Mouse (Mus musculus) limb, embryonic 14.5 days (tissue): ENCODE results near the gene Ifitm1. TPM values are rescaled to one million over a fixed set of nuclear protein-coding genes. Genes with fewer than 3 reads are reported as not detected.

Experiments
- ATAC-seq: fragments of 200-750 bp; cut with Nextera tagmentation; 2 replicates; pipeline ENCODE4 v1.8.0; 2017; ENCODE audit warnings: low read depth, moderate number of reproducible peaks, moderate TSS enrichment; ENCODE audit not compliant: low FRiP score
- DNase-seq: peaks from one replicate; pipeline ENCODE4 v3.0.0-alpha.2; 2015; ENCODE audit warnings: low spot score
- H3K27ac ChIP-seq: fragments of 300-500 bp; sonication (generic); replicated peaks from 2 replicates; pipeline ENCODE4 v1.5.1; 2014; ENCODE audit warnings: low read depth, mild to moderate bottlenecking, low read length, moderate library complexity, mixed read lengths
- H3K27me3 ChIP-seq: fragments of 300-500 bp; sonication (generic); 2 replicates; pipeline ENCODE4 v1.6.1; 2014; ENCODE audit warnings: low read length, mixed read lengths; ENCODE audit not compliant: control insufficient read depth, insufficient read depth
- H3K36me3 ChIP-seq: fragments of 300-500 bp; sonication (generic); 2 replicates; pipeline ENCODE4 v1.6.1; 2014; ENCODE audit warnings: mild to moderate bottlenecking, low read length, moderate library complexity, mixed read lengths; ENCODE audit not compliant: control insufficient read depth, insufficient read depth
- H3K4me1 ChIP-seq: fragments of 300-500 bp; sonication (generic); 2 replicates; pipeline ENCODE4 v1.6.1; 2014; ENCODE audit warnings: antibody characterized with exemption, low read length, mixed read lengths; ENCODE audit not compliant: control insufficient read depth, insufficient read depth
- H3K4me2 ChIP-seq: fragments of 300-500 bp; sonication (generic); replicated peaks from 2 replicates; pipeline ENCODE4 v1.6.1; 2014; ENCODE audit warnings: low read depth, mild to moderate bottlenecking, low read length, moderate library complexity; ENCODE audit not compliant: severe bottlenecking
- H3K4me3 ChIP-seq: fragments of 300-500 bp; sonication (generic); replicated peaks from 2 replicates; pipeline ENCODE4 v1.5.1; 2014; ENCODE audit warnings: low read length
- H3K9ac ChIP-seq: fragments of 300-500 bp; sonication (generic); 2 replicates; pipeline ENCODE4 v1.6.1; 2014; ENCODE audit warnings: mild to moderate bottlenecking, low read depth, low read length, moderate library complexity; ENCODE audit not compliant: severe bottlenecking
- H3K9me3 ChIP-seq: fragments of 300-500 bp; sonication (generic); 2 replicates; pipeline ENCODE4 v1.6.1; 2016; ENCODE audit warnings: low read length; ENCODE audit not compliant: control insufficient read depth
- POLR2A ChIP-seq: fragments of 200-500 bp; IDR thresholded peaks from 2 replicates; pipeline ENCODE4 v1.8.0; 2012; ENCODE audit warnings: inconsistent platforms, mild to moderate bottlenecking, moderate library complexity, borderline replicate concordance; ENCODE audit not compliant: insufficient read depth, insufficient read length; ENCODE audit errors: extremely low read depth
- WGBS: fragments of 180-500 bp; shearing (Covaris S2); extraction: QIAGEN DNeasy Blood & Tissue Kit; methylation state at CpG from one replicate; pipeline ENCODE4 v1.1.7; 2014; 5-methylcytosine and 5-hydroxymethylcytosine counted together
- polyA plus RNA-seq, 2 experiments: library from polyadenylated mRNA; depleted of rRNA in 1 of 2; stranded (reverse) in 1 of 2; unstranded in 1 of 2; fragments of >200 nt; fragmentation: Nextera tagmentation in 1 of 2; extraction: Ambion mirVana in 1 of 2; gene quantifications; 2 replicates each; pipeline versions ENCODE4 v1.2.1 to v1.2.3; 2012 to 2014

Gene Ifitm1
- polyA plus RNA-seq, 2 experiments: 55.4 to 68.1 TPM

DNA sequence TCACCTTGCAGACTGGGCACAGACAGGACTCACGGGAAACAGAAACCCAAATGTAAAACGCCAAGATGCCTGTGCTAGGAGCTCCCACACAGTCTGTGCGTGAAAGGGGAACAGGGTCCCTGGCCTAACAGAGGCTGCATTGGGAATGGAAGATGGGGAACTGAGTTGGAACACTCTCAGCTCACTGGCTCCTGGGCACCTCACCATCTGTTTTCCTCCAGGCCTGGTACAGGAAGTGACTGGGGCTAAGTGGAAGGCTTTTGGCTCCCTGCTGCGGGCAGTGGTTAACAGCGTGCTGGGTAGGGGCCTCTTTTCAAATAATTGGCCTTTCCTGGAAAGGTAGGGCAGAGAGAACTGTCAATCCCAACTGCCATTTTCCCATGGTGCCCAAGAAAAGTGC is 23.6 kb downstream of the Ifitm1 start:
- TF ChIP-seq POLR2A: no peak
- DNase-seq (no peak), ATAC-seq (no peak)
- Histone ChIP-seq H3K36me3 (no peaks in the 10 kb centered on the region), H3K4me1 (peaks cover 8% of the 10 kb centered on the region), H3K4me2 (no peak overlapping the region), H3K27ac (no peak overlapping the region), H3K9me3 (no peaks in the 10 kb centered on the region), H3K4me3 (no peak overlapping the region), H3K9ac (no peak overlapping the region), H3K27me3 (no peaks in the 10 kb centered on the region)
- 38% methylated on average over 5 of the region's 5 CpGs for WGBS

DNA sequence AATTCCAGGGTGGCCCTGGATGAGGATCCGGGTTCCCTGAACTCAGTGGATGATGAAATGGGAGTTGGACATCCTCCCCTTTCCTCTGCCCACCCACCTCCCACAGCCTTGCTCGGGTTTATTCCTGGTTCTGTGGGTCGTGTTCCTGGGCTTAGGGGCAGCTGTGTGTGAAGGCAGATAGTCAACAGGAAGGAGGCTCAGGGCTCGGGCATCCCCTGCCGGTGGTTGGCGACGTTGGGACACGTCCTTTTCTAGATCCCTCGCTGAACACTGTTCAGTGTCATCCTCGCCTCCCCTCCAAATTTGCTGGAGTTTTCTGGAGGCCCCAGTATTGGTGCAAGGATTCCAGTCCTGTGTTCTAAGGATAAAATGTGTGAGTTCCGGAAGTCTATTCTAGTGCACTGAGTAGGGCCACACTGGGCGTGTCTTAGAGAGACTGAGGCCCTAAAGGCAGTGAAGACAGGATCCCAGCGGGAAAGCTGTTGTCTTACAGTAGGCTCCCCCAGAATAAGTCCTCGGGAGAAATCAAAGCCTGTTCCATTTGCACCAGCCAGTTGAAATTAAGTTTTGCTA is 24.2 kb downstream of the Ifitm1 start:
- WGBS: 89% methylated on average over 14 of the region's 14 CpGs
- Histone ChIP-seq H3K4me2 (no peak overlapping the region), H3K9me3 (no peaks in the 10 kb centered on the region), H3K9ac (no peak overlapping the region), H3K27me3 (no peaks in the 10 kb centered on the region), H3K36me3 (no peaks in the 10 kb centered on the region), H3K27ac (no peak overlapping the region), H3K4me3 (no peak overlapping the region), H3K4me1 (peaks cover 8% of the 10 kb centered on the region)
- TF ChIP-seq POLR2A: no peak
- DNase-seq (no peak), ATAC-seq (no peak)

DNA sequence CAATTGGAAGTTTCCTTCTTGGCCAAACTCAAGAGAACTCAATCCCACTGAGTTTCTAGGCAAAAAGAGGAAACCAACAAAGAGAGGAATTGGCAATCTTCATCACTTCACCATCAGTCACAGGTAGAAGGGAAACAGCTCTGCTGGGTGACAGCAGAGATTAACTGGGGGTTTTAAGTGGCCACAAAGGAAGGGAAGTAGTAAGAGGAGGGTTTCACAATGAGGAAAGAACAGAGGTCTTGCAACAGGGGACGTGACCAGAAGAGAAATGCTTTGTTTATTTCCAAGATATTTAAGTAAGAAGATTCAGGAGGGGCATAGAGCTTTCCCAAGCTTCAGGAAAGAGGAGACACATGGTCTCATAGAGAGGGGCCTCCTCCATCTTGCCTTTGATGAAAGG is 30.8 kb downstream of the Ifitm1 start:
- Histone ChIP-seq H3K4me2 (no peak overlapping the region), H3K4me1 (no peaks in the 10 kb centered on the region), H3K36me3 (no peaks in the 10 kb centered on the region), H3K9me3 (no peaks in the 10 kb centered on the region), H3K9ac (no peak overlapping the region), H3K4me3 (no peak overlapping the region), H3K27ac (no peak overlapping the region), H3K27me3 (no peaks in the 10 kb centered on the region)
- ATAC-seq: no peak
- WGBS: 75% methylated on average over 1 of the region's 1 CpGs
- TF ChIP-seq POLR2A: no peak
- no peak for DNase-seq

DNA sequence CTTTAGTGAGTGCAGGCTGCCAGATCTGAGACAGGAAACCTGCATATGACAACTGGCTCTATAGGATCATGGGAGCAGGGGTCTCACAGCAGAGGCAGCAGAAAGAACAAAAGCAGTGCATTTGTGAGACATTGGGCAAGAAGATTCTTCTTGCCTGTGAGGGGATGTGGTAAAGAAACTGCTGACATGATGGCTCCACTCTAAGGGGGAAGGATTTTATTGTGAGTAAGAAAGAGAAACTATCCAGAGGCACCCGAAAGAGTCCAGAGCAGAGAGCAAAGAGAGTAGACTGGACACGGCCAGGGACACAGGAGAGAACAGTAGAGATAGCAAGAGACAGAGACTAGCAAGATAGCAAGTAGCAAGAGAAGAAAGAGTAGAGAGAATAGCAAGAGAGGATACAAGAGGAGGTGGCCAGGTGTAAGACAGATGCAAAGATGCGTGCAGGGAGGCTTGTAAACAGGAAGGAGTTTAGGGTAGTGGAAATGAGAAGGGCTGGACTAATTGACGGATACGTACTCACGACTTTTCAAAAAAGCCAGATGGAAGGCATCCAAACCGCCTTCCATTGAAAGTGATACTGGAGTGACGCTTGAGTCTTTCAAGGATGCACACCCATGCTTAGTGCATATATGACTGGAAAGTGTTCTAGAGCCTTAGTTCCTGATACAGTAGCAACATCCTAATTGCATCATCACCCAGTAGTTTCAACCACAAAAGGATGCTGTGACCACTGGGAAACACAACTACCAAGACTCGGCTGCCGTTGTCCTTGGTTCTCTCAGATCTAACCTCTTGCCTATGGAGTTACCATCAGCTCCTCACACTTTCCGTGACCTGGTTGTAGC is 32.1 kb downstream of the Ifitm1 start:
- WGBS: 82% methylated on average over 11 of the region's 11 CpGs
- Histone ChIP-seq H3K4me1 (no peaks in the 10 kb centered on the region), H3K27ac (no peak overlapping the region), H3K4me3 (no peak overlapping the region), H3K27me3 (no peaks in the 10 kb centered on the region), H3K4me2 (no peak overlapping the region), H3K9me3 (no peaks in the 10 kb centered on the region), H3K36me3 (no peaks in the 10 kb centered on the region), H3K9ac (no peak overlapping the region)
- DNase-seq (no peak), ATAC-seq (no peak)
- no peak for TF ChIP-seq POLR2A

DNA sequence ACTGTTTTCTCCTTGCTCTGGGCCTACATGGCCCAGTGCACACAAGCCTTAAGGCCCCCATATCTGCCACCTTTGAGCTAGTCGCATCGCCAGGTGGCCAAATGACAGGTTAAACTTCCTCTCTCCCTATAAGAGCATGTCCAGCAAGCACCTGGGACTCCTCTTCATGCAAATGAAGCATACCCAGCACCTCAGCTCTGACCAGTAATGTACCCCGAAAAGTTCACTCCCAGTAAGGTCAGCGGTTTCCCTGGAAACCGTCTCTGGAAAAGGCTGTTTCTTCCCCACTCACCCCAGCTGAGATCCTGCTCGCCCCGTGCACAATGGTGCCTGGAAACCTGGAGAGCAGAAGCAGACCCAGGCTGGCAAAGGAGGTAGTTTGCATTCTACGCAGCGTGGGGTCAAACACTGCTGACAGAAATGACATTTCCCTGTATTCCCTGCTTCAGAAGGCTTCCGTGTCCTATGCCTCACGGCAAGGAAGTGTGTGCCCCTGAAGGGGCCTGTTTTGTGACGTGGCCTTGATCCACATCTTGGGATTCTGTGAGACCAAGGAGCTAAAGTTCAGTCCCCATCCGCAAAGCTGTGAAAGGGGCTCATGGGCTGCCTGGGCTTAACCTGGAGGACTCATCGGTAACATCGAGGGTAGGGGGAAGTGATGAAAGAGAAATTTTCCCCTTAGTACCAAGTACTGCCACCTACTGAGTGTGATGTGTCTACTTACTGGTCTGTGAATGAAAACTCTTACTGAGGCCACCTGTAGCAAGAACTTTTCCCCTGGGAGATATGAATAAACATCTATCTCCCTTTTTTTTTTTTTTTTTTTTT is 34.1 kb downstream of the Ifitm1 start:
- Histone ChIP-seq H3K9me3 (no peaks in the 10 kb centered on the region), H3K36me3 (no peaks in the 10 kb centered on the region), H3K4me1 (no peaks in the 10 kb centered on the region), H3K27me3 (no peaks in the 10 kb centered on the region), H3K27ac (no peak overlapping the region), H3K4me2 (no peak overlapping the region), H3K4me3 (no peak overlapping the region), H3K9ac (no peak overlapping the region)
- no peak for TF ChIP-seq POLR2A
- WGBS: 78% methylated on average over 15 of the region's 15 CpGs
- no peak for DNase-seq
- ATAC-seq: no peak
